Mouse (Mus musculus) intestine, embryonic 14.5 days (tissue): ENCODE measurements around the gene Galnt18. TPM values are rescaled to one million over a fixed set of nuclear protein-coding genes. Genes with fewer than 3 reads are reported as not detected.

ENCODE experiments used
- ATAC-seq: fragments of 200-750 bp; cut with Nextera tagmentation; replicated peaks from 2 replicates; pipeline ENCODE4 v1.8.0; 2017; ENCODE audit warnings: low read depth, moderate number of reproducible peaks, moderate TSS enrichment, moderate library complexity; ENCODE audit not compliant: low FRiP score, low TSS enrichment
- DNase-seq: peaks from one replicate; pipeline ENCODE4 v3.0.0-alpha.2; 2018; ENCODE audit warnings: low spot score
- H3K27ac ChIP-seq: fragments of 300-500 bp; sonication (generic); 2 replicates; pipeline ENCODE4 v1.5.1; 2014; ENCODE audit warnings: low read depth, mild to moderate bottlenecking, control low read depth
- H3K27me3 ChIP-seq: fragments of 300-500 bp; sonication (generic); replicated peaks from 2 replicates; pipeline ENCODE4 v1.6.1; 2014; ENCODE audit warnings: low read length, control low read depth; ENCODE audit not compliant: control insufficient read depth, insufficient read depth
- H3K36me3 ChIP-seq: fragments of 300-500 bp; sonication (generic); 2 replicates; pipeline ENCODE4 v1.6.1; 2014; ENCODE audit warnings: low read length, control low read depth; ENCODE audit not compliant: control insufficient read depth, insufficient read depth
- H3K4me1 ChIP-seq: fragments of 300-500 bp; sonication (generic); replicated peaks from 2 replicates; pipeline ENCODE4 v1.6.1; 2014; ENCODE audit warnings: low read length, control low read depth, mixed read lengths; ENCODE audit not compliant: control insufficient read depth, insufficient read depth
- H3K4me2 ChIP-seq: fragments of 300-500 bp; sonication (generic); 2 replicates; pipeline ENCODE4 v1.6.1; 2014; ENCODE audit warnings: low read length
- H3K4me3 ChIP-seq: fragments of 300-500 bp; sonication (generic); 2 replicates; pipeline ENCODE4 v1.5.1; 2014; ENCODE audit warnings: low read depth, low read length, control low read depth, mixed read lengths
- H3K9ac ChIP-seq: fragments of 300-500 bp; sonication (generic); 2 replicates; pipeline ENCODE4 v1.6.1; 2014; ENCODE audit warnings: mild to moderate bottlenecking, low read length
- H3K9me3 ChIP-seq: fragments of 300-500 bp; sonication (generic); 2 replicates; pipeline ENCODE4 v1.6.1; 2016; ENCODE audit warnings: low read length, control low read depth; ENCODE audit not compliant: control insufficient read depth
- WGBS: fragments of 180-500 bp; shearing (Covaris S2); extraction: QIAGEN DNeasy Blood & Tissue Kit; methylation state at CpG from one replicate; pipeline ENCODE4 v1.1.7; 2014; 5-methylcytosine and 5-hydroxymethylcytosine counted together
- polyA plus RNA-seq: library from polyadenylated mRNA; unstranded; fragments of >200 nt; fragmentation: Nextera tagmentation; extraction: Ambion mirVana; gene quantifications from 2 replicates; pipeline ENCODE4 v1.2.1, GENCODE M21; 2014

Gene Galnt18
- polyA plus RNA-seq, 1 experiment from 2014 or later: 18.8 TPM

- 0 out of 2 replicates have a peak, but pooled peaks cover 4% of the 10 kb centered on the region for H3K36me3 ChIP-seq
- ATAC-seq: no peak
- no peaks in the 10 kb centered on the region for H3K27me3 ChIP-seq
- no peak overlapping the region for H3K9ac ChIP-seq
- 73% methylated on average over 8 of the region's 8 CpGs for WGBS
- H3K4me3 ChIP-seq: no peak overlapping the region
- DNase-seq: no peak
- H3K4me2 ChIP-seq: no peak overlapping the region
- no peaks in the 10 kb centered on the region for H3K4me1 ChIP-seq
- H3K27ac ChIP-seq: no peak overlapping the region
- H3K9me3 ChIP-seq: no peaks in the 10 kb centered on the region
These were observed 244.9 kb downstream of the Galnt18 start for GRCm38 (mm10) chr7:111534826-111535405.

GRCm38 (mm10) chr7:111528961-111529643, 250.7 kb downstream of the Galnt18 start:
- Histone ChIP-seq H3K9me3 (no peaks in the 10 kb centered on the region), H3K4me1 (no peaks in the 10 kb centered on the region; the same call in 1 of the 2 replicates), H3K36me3 (no peaks in the 10 kb centered on the region), H3K27me3 (no peaks in the 10 kb centered on the region), H3K27ac (no peak overlapping the region), H3K4me3 (no peak overlapping the region), H3K9ac (no peak overlapping the region), H3K4me2 (no peak overlapping the region)
- 81% methylated on average over 3 of the region's 3 CpGs for WGBS
- DNase-seq: no peak
- no peak for ATAC-seq

- Histone ChIP-seq H3K4me1 (no peaks in the 10 kb centered on the region; the same call in 1 of the 2 replicates), H3K27ac (no peak overlapping the region), H3K4me3 (no peak overlapping the region), H3K4me2 (no peak overlapping the region), H3K36me3 (no peaks in the 10 kb centered on the region), H3K9ac (no peak overlapping the region), H3K27me3 (no peaks in the 10 kb centered on the region), H3K9me3 (no peaks in the 10 kb centered on the region)
- no peak for DNase-seq
- WGBS: 22% methylated on average over 1 of the region's 1 CpGs
- no peak for ATAC-seq
These were observed 251.3 kb downstream of the Galnt18 start for GRCm38 (mm10) chr7:111528462-111528861.

GRCm38 (mm10) chr7:111520881-111521280, 258.9 kb downstream of the Galnt18 start:
- no peaks in the 10 kb centered on the region for H3K27me3 ChIP-seq
- no peak for ATAC-seq
- no peak overlapping the region for H3K27ac ChIP-seq
- H3K36me3 ChIP-seq: no peaks in the 10 kb centered on the region
- no peak overlapping the region for H3K9ac ChIP-seq
- peaks cover 12% of the 10 kb centered on the region; the same call in 1 of the 2 replicates for H3K4me1 ChIP-seq
- H3K4me3 ChIP-seq: no peak overlapping the region
- H3K9me3 ChIP-seq: no peaks in the 10 kb centered on the region
- DNase-seq: no peak
- WGBS: 94% methylated on average over 1 of the region's 1 CpGs
- H3K4me2 ChIP-seq: no peak overlapping the region

- Histone ChIP-seq H3K9ac (no peak overlapping the region), H3K4me1 (peaks cover 12% of the 10 kb centered on the region; the same call in 1 of the 2 replicates), H3K27ac (peak overlapping the region; percentile 57; the same call in 1 of the 2 replicates), H3K4me3 (no peak overlapping the region), H3K4me2 (no peak overlapping the region), H3K9me3 (no peaks in the 10 kb centered on the region), H3K36me3 (no peaks in the 10 kb centered on the region), H3K27me3 (no peaks in the 10 kb centered on the region)
- 0 out of 2 replicates have a peak, but pooled peaks have one; percentile 50 for ATAC-seq
- peak; percentile 62 for DNase-seq
- 48% methylated on average over 8 of the region's 8 CpGs for WGBS
These were observed 261.1 kb downstream of the Galnt18 start for GRCm38 (mm10) chr7:111518581-111519242.

- Histone ChIP-seq H3K9ac (no peak overlapping the region), H3K27me3 (no peaks in the 10 kb centered on the region), H3K4me2 (no peak overlapping the region), H3K4me3 (no peak overlapping the region), H3K9me3 (no peaks in the 10 kb centered on the region), H3K36me3 (no peaks in the 10 kb centered on the region), H3K4me1 (peaks cover 12% of the 10 kb centered on the region; the same call in 1 of the 2 replicates), H3K27ac (no peak overlapping the region)
- DNase-seq: no peak
- no peak for ATAC-seq
- 69% methylated on average over 1 of the region's 1 CpGs for WGBS
These were observed 262.9 kb downstream of the Galnt18 start for GRCm38 (mm10) chr7:111516882-111517281.

GRCm38 (mm10) chr7:111515471-111515870, 264.3 kb downstream of the Galnt18 start:
- Histone ChIP-seq H3K9ac (no peak overlapping the region), H3K36me3 (no peaks in the 10 kb centered on the region), H3K4me1 (peaks cover 12% of the 10 kb centered on the region; the same call in 1 of the 2 replicates), H3K4me3 (no peak overlapping the region), H3K4me2 (no peak overlapping the region), H3K27me3 (no peaks in the 10 kb centered on the region), H3K9me3 (no peaks in the 10 kb centered on the region), H3K27ac (no peak overlapping the region)
- no peak for DNase-seq
- ATAC-seq: no peak
- 90% methylated on average over 2 of the region's 2 CpGs for WGBS

- no peaks in the 10 kb centered on the region for H3K36me3 ChIP-seq
- H3K27ac ChIP-seq: no peak overlapping the region
- no peak overlapping the region for H3K4me2 ChIP-seq
- H3K9me3 ChIP-seq: no peaks in the 10 kb centered on the region
- ATAC-seq (no peak), DNase-seq (no peak)
- 84% methylated on average over 2 of the region's 2 CpGs for whole genome bisulfite sequencing
- H3K4me3 ChIP-seq: no peak overlapping the region
- H3K27me3 ChIP-seq: no peaks in the 10 kb centered on the region
- no peaks in the 10 kb centered on the region for H3K4me1 ChIP-seq
- H3K9ac ChIP-seq: no peak overlapping the region
These were observed 270.5 kb downstream of the Galnt18 start for GRCm38 (mm10) chr7:111509167-111509854.
